Mouse (Mus musculus) embryonic facial prominence, embryonic 11.5 days (tissue): ENCODE data around the gene Grk6. TPM values are rescaled to one million over a fixed set of nuclear protein-coding genes. Genes with fewer than 3 reads are reported as not detected.

Source experiments
- ATAC-seq: fragments of 200-750 bp; cut with Nextera tagmentation; replicated peaks from 2 replicates; pipeline ENCODE4 v1.8.0; 2017; ENCODE audit warnings: low read depth; ENCODE audit not compliant: insufficient number of reproducible peaks, low FRiP score, low TSS enrichment
- DNase-seq: peaks from one replicate; pipeline ENCODE4 v3.0.0-alpha.2; 2015; ENCODE audit warnings: low spot score
- H3K27ac ChIP-seq: fragments of 300-500 bp; sonication (generic); replicated peaks from 2 replicates; pipeline ENCODE4 v1.5.1; 2014; ENCODE audit warnings: mild to moderate bottlenecking, low read depth, low read length, control low read depth
- H3K27me3 ChIP-seq: fragments of 300-500 bp; sonication (generic); 2 replicates; pipeline ENCODE4 v1.6.1; 2014; ENCODE audit warnings: mild to moderate bottlenecking, low read length, moderate library complexity, mixed read lengths; ENCODE audit not compliant: control insufficient read depth, insufficient read depth
- H3K36me3 ChIP-seq: fragments of 300-500 bp; sonication (generic); replicated peaks from 2 replicates; pipeline ENCODE4 v1.6.1; 2014; ENCODE audit warnings: low read depth, mild to moderate bottlenecking, low read length, moderate library complexity, mixed read lengths; ENCODE audit not compliant: control insufficient read depth, insufficient read depth
- H3K4me1 ChIP-seq: fragments of 300-500 bp; sonication (generic); 2 replicates; pipeline ENCODE4 v1.6.1; 2014; ENCODE audit warnings: low read length, mixed read lengths; ENCODE audit not compliant: control insufficient read depth, insufficient read depth
- H3K4me2 ChIP-seq: fragments of 300-500 bp; sonication (generic); 2 replicates; pipeline ENCODE4 v1.6.1; 2014; ENCODE audit warnings: low read depth, mild to moderate bottlenecking, control low read depth, low read length, moderate library complexity
- H3K4me3 ChIP-seq: fragments of 300-500 bp; sonication (generic); 2 replicates; pipeline ENCODE4 v1.5.1; 2014; ENCODE audit warnings: low read depth, low read length, control low read depth
- H3K9ac ChIP-seq: fragments of 300-500 bp; sonication (generic); replicated peaks from 2 replicates; pipeline ENCODE4 v1.6.1; 2014; ENCODE audit warnings: mild to moderate bottlenecking, control low read depth, low read length
- H3K9me3 ChIP-seq: fragments of 300-500 bp; sonication (generic); replicated peaks from 2 replicates; pipeline ENCODE4 v1.6.1; 2016; ENCODE audit warnings: mild to moderate bottlenecking, low read length, inconsistent platforms, mixed read lengths; ENCODE audit not compliant: control insufficient read depth
- WGBS: fragments of 180-500 bp; shearing (Covaris S2); extraction: QIAGEN DNeasy Blood & Tissue Kit; methylation state at CpG from one replicate; pipeline ENCODE4 v1.1.7; 2014; 5-methylcytosine and 5-hydroxymethylcytosine counted together
- polyA plus RNA-seq: library from polyadenylated mRNA; unstranded; fragments of >200 nt; fragmentation: Nextera tagmentation; extraction: Ambion mirVana; gene quantifications from 2 replicates; pipeline ENCODE4 v1.2.1, GENCODE M21; 2014

Gene Grk6
- polyA plus RNA-seq, 1 experiment from 2014 or later: 50.4 TPM

DNA sequence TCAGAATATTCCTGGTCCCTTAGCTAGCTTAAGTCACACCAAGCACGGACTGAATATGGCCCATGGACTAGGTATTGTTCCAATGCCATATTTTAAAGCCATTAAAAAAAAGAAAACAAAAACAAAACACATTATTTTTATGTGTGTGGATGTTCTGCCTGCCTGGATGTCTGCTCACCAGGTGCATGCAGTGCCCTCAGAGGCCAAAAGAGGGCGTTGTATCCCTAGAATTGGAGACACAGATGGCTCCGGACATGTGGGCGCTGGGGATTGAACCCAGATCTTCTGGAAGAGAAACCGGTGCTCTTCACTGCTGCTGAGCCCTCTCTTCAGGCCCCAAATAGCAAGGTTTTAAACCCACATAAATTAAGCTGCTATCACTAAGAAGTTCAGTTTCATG is 33.2 kb downstream of the Grk6 start:
- no peak overlapping the region for H3K27ac ChIP-seq
- peaks cover 4% of the 10 kb centered on the region for H3K4me1 ChIP-seq
- H3K4me2 ChIP-seq: no peak overlapping the region
- H3K9ac ChIP-seq: no peak overlapping the region
- H3K4me3 ChIP-seq: no peak overlapping the region
- 47% methylated on average over 5 of the region's 5 CpGs for WGBS
- no peak for DNase-seq
- H3K27me3 ChIP-seq: no peaks in the 10 kb centered on the region
- no peak for ATAC-seq
- no peaks in the 10 kb centered on the region for H3K9me3 ChIP-seq
- peaks cover 31% of the 10 kb centered on the region for H3K36me3 ChIP-seq

DNA sequence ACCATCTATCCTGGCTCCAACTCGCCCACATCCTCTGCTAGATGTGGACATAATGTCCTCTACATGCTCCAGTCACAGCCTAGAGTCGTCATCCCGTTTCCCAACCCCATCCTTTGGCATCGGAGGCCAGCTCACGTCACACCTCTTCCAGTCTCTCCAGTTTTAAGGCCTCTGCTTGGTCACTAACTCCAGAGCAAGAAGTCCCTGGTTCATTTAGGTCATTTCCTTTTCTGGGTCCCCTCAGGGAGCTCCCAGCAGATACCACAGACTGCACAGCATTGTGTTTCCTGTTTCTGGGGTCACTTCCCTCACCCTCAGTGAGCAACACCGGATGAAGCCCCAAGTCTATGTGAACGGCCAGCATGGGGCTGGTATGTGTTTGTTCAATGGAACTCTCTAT is 34.1 kb downstream of the Grk6 start:
- peaks cover 8% of the 10 kb centered on the region for H3K4me1 ChIP-seq
- no peak for ATAC-seq
- H3K27me3 ChIP-seq: no peaks in the 10 kb centered on the region
- H3K4me2 ChIP-seq: no peak overlapping the region
- H3K4me3 ChIP-seq: no peak overlapping the region
- H3K9me3 ChIP-seq: no peaks in the 10 kb centered on the region
- WGBS: 78% methylated on average over 7 of the region's 7 CpGs
- no peak overlapping the region for H3K27ac ChIP-seq
- H3K9ac ChIP-seq: no peak overlapping the region
- H3K36me3 ChIP-seq: peaks cover 31% of the 10 kb centered on the region
- no peak for DNase-seq

DNA sequence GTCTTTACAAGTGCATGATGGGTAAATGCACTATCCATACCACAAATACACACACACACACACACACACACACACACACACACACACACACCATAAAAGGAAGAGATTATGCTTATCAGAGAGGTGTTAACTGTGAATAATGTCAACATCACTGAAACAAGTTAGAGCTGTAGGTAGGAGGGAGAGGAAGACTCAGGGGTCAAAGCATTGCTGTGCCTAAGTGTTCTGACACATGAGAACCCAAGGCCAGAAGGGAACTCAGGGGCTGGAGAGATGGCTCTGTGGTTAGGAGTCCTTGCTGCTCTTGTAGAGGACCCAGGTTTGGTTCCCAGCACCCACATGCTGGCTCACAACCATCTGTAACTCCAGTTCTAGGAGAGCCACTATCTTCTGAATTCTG is 35.1 kb downstream of the Grk6 start:
- Histone ChIP-seq H3K36me3 (peaks cover 27% of the 10 kb centered on the region), H3K4me1 (peaks cover 6% of the 10 kb centered on the region), H3K27me3 (no peaks in the 10 kb centered on the region)

DNA sequence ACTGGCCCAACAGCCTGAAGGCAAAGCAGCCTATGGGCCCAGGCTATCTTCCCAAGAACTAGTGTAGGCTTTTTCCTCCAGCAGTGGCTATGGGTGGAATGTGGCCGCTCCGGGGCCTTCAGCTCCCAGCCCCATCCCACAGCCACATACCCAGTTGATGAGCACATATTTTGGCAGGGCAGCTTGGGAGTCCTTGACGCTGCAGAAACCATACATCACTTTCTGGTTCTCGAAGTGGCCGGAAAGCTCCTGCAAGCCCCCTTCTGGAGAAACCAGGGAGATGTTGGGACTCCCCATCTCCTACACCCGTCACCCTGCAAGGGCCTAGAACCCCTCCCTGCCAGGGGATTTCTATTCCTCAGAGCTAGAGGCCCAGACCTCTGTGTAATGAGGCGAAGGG is 37.7 kb downstream of the Grk6 start:
- Histone ChIP-seq H3K27me3 (no peaks in the 10 kb centered on the region), H3K36me3 (peaks cover 11% of the 10 kb centered on the region), H3K4me3 (no peak overlapping the region), H3K27ac (no peak overlapping the region), H3K9ac (no peak overlapping the region), H3K4me2 (no peak overlapping the region), H3K4me1 (peaks cover 16% of the 10 kb centered on the region), H3K9me3 (no peaks in the 10 kb centered on the region)
- no peak for DNase-seq
- no peak for ATAC-seq
- 90% methylated on average over 7 of the region's 7 CpGs for WGBS

More for the DNA sequence above, 35.1 kb downstream of the Grk6 start:
- Histone ChIP-seq H3K27ac (no peak overlapping the region), H3K9me3 (no peaks in the 10 kb centered on the region), H3K4me3 (no peak overlapping the region), H3K4me2 (no peak overlapping the region), H3K9ac (no peak overlapping the region)
- no peak for DNase-seq
- ATAC-seq: no peak

DNA sequence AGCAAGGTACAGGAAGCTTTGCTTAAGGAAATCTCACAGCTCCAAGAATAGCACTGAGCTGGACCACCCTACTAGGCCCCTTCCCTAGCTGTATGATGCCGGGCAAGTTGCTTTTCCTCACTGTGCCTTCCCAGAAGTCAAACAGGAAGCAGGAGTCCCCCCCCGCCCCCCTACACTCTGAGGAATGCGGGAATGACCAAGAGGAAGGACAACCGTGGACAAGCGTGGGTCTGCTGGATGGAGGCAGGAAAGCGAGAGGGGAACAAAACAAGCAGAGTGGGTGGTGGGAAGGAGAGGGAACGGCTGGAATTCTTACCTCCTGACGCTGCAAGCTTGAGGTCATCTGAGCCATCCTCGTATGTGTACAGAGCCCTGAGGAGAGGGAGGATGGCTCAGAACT is 38.2 kb downstream of the Grk6 start:
- no peak overlapping the region; the same call in 1 of the 2 replicates for H3K4me2 ChIP-seq
- peaks cover 10% of the 10 kb centered on the region for H3K36me3 ChIP-seq
- no peak overlapping the region for H3K9ac ChIP-seq
- ATAC-seq (no peak), DNase-seq (no peak)
- no peaks in the 10 kb centered on the region for H3K27me3 ChIP-seq
- WGBS: 30% methylated on average over 9 of the region's 9 CpGs
- H3K27ac ChIP-seq: no peak overlapping the region
- no peak overlapping the region for H3K4me3 ChIP-seq
- peaks cover 16% of the 10 kb centered on the region for H3K4me1 ChIP-seq
- no peaks in the 10 kb centered on the region for H3K9me3 ChIP-seq

DNA sequence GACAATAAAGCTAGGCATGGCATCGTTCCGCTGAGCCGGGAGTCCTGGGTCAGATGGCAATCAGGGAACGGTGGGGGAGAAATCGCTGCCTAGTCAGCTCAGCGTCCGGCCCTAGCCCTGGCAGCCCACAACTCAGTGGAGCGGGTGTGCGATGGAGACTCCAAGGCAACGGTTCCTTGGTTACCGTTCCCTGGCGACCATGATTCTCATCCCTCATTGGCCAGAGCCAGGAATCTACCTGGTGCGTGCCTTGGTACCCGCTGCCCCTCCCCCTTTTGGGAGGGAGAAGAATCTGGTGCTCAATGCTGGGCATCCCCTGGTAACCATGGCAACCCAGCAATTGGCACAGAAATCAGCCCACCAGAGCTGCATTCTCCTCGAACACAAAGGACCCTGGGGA is 38.7 kb downstream of the Grk6 start:
- peaks cover 16% of the 10 kb centered on the region for H3K4me1 ChIP-seq
- ATAC-seq: no peak
- H3K27ac ChIP-seq: no peak overlapping the region
- H3K9me3 ChIP-seq: no peaks in the 10 kb centered on the region
- H3K9ac ChIP-seq: no peak overlapping the region
- 41% methylated on average over 15 of the region's 15 CpGs for WGBS
- H3K4me2 ChIP-seq: no peak overlapping the region; the same call in 1 of the 2 replicates
- no peak overlapping the region for H3K4me3 ChIP-seq
- peak; percentile 43 for DNase-seq
- H3K36me3 ChIP-seq: peaks cover 10% of the 10 kb centered on the region
- H3K27me3 ChIP-seq: no peaks in the 10 kb centered on the region

DNA sequence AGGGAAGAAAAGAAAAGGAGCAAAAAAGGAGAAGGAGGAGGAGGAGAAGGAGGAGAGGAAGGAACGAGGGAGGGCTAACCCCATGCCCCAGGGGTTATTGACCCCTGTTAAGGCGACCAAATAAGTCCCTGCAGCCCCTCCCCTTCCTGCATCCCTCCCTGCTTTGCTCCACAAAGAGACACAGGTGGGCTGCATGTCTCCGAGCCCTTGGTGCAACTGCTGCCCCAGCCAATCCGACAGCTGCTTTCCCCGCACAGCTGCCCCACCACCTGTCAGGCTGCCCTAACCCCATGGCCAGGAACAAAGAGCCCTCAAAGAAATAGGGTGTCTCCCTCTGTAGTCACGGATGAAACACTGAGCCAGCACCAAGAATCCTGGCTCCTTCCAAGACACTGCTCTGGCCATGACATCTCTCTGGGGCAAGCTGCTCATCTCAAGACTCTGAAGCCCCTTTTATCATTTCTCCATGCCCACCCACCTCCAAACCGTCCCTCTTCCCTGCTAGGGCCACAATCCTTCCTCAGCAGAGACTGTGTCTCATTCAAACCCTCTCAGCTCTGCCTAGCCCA is 39.7 kb downstream of the Grk6 start:
- Histone ChIP-seq H3K4me1 (peaks cover 16% of the 10 kb centered on the region), H3K9ac (no peak overlapping the region), H3K27me3 (no peaks in the 10 kb centered on the region), H3K4me3 (peak overlapping the region; percentile 95; the same call in 1 of the 2 replicates), H3K4me2 (peak overlapping the region; percentile 61; the same call in 1 of the 2 replicates), H3K36me3 (peaks cover 10% of the 10 kb centered on the region), H3K9me3 (no peaks in the 10 kb centered on the region), H3K27ac (no peak overlapping the region)
- ATAC-seq (no peak), DNase-seq (no peak)
- WGBS: 17% methylated on average over 7 of the region's 7 CpGs

DNA sequence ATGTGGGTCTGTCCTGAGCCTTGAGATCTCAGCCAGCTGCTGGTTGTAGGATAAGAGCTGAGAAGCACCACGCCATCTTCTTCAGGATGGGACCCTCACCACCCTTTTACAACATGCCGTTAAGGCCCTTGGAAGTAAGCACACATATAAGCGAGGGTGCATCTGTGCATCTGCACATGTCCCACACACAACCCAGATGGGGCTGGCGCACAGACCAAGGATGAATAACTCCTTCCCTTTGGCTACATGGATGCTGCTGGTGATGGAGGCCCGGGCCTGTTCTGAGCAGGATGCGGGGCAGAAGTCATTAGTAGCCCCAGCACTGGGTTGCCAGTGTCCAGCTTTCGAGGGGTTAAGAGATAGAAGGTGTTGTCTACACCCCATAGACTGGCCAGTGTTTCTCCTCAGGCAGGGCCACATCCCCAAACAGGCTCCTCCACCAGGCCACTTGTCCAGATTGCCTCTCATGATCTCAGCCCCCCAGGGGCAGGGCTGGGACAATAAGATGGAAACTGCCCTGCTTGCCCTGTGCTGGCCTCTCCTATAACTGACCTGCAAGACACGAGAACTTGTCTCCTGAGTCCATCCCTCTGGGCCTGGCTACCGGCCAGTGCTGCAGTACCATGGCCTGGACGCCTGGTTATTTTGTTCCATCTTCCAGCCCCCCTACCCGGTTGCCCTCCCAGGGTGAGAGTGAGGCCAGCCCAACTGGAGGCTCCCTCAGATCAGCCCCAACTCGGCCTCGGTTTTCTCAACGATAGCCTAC is 41.3 kb downstream of the Grk6 start:
- Histone ChIP-seq H3K9ac (peak overlapping the region; percentile 100), H3K27me3 (no peaks in the 10 kb centered on the region), H3K4me1 (peaks cover 16% of the 10 kb centered on the region), H3K4me3 (peak overlapping the region; percentile 95), H3K36me3 (peaks cover 7% of the 10 kb centered on the region), H3K4me2 (peak overlapping the region; percentile 61), H3K27ac (peak overlapping the region; percentile 16; the same call in 1 of the 2 replicates), H3K9me3 (no peaks in the 10 kb centered on the region)
- ATAC-seq (no peak), DNase-seq (no peak)
- 38% methylated on average over 14 of the region's 14 CpGs for WGBS
